Mouse (Mus musculus): ENCODE results near the gene Kremen2. TPM values are rescaled to one million over a fixed set of nuclear protein-coding genes. Genes with fewer than 3 reads are reported as not detected.
A peak's percentile ranks its signal among the peaks of the same experiment; 100 is the strongest.

The Kremen2 gene
- polyA plus RNA-seq, 1 experiment from 2014 or later, result 0.74 TPM

- H3K4me3 ChIP-seq (replicated peaks), result no peak overlapping the region
- no peaks in the 10 kb centered on the region for H3K27me3 ChIP-seq (replicated peaks)
- H3K4me1 ChIP-seq, result no peaks in the 10 kb centered on the region
- no peak for ATAC-seq (ENCODE audit: insufficient read depth, low FRiP score, low read depth)
- H3K9ac ChIP-seq, result no peak overlapping the region
- H3K9me3 ChIP-seq, result no peaks in the 10 kb centered on the region
- H3K36me3 ChIP-seq, result peaks cover 54% of the 10 kb centered on the region
- no peak overlapping the region for H3K27ac ChIP-seq
- 73% methylated on average over 13 of the region's 13 CpGs for WGBS
- no peak overlapping the region for H3K4me2 ChIP-seq
Observed at GRCm38 (mm10) chr17:23755689-23756088, 10.1 kb upstream of the Kremen2 start.

DNA sequence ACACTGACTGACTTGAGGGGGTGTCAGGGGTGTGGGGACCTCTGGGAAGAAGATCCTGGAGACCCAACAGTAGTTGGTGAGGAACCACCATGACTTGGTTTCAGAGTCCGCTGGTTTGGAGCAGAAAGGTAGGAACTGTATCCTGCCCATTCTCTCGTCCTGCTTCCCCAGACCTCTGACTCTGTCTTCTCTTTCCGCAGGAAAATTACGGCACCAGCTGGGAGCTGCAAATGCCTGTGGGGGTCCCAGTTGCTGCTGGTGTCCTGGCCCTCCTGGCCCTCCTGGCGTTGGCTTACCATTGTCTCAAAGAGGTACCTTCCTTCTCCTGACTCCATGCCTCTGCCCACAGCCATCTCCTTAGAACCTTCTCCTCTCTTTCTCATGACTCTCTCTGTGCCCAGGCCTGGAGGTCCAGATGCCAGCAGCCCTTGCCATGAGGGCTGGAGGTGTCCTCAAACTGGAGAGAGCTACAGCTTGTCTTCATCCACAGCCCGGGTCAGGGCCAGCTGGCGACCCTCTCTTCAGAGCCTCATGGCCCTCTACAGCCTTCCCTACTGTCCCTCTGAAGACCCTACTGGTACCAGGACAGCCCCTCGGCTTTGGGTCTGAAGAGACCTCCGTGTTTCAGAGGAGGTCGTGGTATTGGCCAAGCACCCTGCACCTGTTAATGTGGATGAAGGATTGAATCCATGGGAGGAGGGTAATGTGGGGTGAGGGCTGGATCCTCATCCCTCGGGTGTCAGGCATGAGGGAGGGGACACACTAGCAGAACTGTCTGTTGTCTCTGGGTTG, 4.0 kb upstream of the Kremen2 start:
- 81% methylated on average over 11 of the region's 11 CpGs for WGBS
- Histone ChIP-seq H3K27me3 (replicated peaks) (peaks cover 24% of the 10 kb centered on the region), H3K4me1 (peaks cover 24% of the 10 kb centered on the region), H3K36me3 (peaks cover 23% of the 10 kb centered on the region), H3K4me3 (replicated peaks) (peak overlapping the region; percentile 25), H3K4me2 (peak overlapping the region; percentile 43), H3K9me3 (no peaks in the 10 kb centered on the region), H3K27ac (no peak overlapping the region; the same call in 1 of the 2 replicates), H3K9ac (no peak overlapping the region)
- no peak for ATAC-seq (ENCODE audit: insufficient read depth, low FRiP score, low read depth)

DNA sequence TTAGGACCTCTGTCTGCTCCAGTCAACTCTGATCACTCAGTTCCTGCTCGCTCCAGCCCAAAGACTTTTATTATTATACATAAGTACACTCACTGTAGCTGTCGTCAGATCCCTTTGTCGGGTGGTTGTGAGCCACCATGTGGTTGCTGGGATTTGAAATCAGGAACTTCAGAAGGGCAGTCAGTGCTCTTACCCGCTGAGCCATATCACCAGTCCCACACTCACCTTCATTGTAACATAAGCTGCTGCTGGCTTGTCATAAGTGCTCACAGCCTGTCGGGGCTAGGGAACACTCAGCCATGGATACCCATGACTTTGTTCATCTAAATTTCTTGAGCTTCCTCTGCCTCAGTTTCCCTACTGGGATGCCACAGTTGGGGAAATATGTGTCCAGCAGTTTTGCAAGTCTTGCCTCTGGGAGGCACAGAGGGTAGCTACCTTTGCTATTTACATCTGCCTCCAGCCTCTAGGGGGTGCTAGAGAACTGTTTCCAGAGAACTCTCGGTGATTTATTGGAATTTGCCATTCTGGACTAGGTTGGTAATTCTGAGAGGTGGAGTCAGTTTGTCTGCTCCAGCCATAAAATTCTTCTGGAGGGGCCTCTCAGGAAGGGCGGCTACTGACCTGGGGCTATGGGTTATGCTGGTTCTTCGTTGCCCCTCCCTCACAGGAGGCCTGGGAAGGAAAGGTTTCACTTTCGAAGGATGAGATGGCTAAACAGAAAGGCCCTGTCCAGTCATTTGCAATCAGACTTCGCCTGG, 3.2 kb upstream of the Kremen2 start:
- 37% methylated on average over 10 of the region's 10 CpGs for WGBS
- H3K27me3 ChIP-seq (replicated peaks), result peaks cover 31% of the 10 kb centered on the region
- H3K27ac ChIP-seq, result no peak overlapping the region; the same call in 1 of the 2 replicates
- ATAC-seq (ENCODE audit: insufficient read depth, low FRiP score, low read depth), result 0 out of 2 replicates have a peak, but pooled peaks have one; percentile 21
- H3K4me1 ChIP-seq, result peaks cover 26% of the 10 kb centered on the region
- H3K36me3 ChIP-seq, result peaks cover 21% of the 10 kb centered on the region
- H3K4me3 ChIP-seq (replicated peaks), result peak overlapping the region; percentile 25
- H3K9me3 ChIP-seq, result no peaks in the 10 kb centered on the region
- H3K9ac ChIP-seq, result no peak overlapping the region
- peak overlapping the region; percentile 43 for H3K4me2 ChIP-seq

GRCm38 (mm10) chr17:23748026-23748425, 2.4 kb upstream of the Kremen2 start:
- no peak for ATAC-seq (ENCODE audit: insufficient read depth, low FRiP score, low read depth)
- Histone ChIP-seq H3K4me1 (peaks cover 26% of the 10 kb centered on the region), H3K9me3 (no peaks in the 10 kb centered on the region), H3K27me3 (replicated peaks) (peaks cover 39% of the 10 kb centered on the region), H3K4me3 (replicated peaks) (no peak overlapping the region), H3K9ac (no peak overlapping the region), H3K4me2 (no peak overlapping the region), H3K27ac (no peak overlapping the region), H3K36me3 (peaks cover 13% of the 10 kb centered on the region)
- WGBS, result 30% methylated on average over 6 of the region's 6 CpGs

- H3K27ac ChIP-seq, result no peak overlapping the region
- H3K36me3 ChIP-seq, result peaks cover 8% of the 10 kb centered on the region
- peaks cover 28% of the 10 kb centered on the region for H3K4me1 ChIP-seq
- no peak overlapping the region for H3K9ac ChIP-seq
- WGBS, result 78% methylated on average over 3 of the region's 3 CpGs
- H3K9me3 ChIP-seq, result no peaks in the 10 kb centered on the region
- ATAC-seq (ENCODE audit: insufficient read depth, low FRiP score, low read depth), result no peak
- peaks cover 44% of the 10 kb centered on the region for H3K27me3 ChIP-seq (replicated peaks)
- no peak overlapping the region for H3K4me3 ChIP-seq (replicated peaks)
- no peak overlapping the region for H3K4me2 ChIP-seq
Observed at GRCm38 (mm10) chr17:23747471-23747870, 1.8 kb upstream of the Kremen2 start.

DNA sequence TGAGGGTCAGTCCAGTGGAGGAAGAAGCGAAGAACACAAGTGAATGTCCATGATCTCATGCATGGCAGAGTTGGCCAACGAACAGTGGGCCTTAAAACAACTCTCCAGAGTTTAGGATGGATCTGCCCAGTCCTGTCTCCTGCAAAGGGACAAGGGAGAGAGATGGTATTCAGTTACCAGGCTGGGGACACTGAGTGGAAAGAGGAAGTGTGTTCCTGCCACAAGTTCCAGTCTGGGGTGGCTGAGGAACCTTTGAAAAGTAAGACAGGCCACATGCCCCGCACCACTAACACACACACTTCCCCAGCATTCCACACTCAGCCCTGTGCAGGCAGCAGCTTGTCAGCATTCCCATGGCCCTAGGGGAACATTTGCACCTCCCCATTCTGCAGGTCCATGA, 1.1 kb upstream of the Kremen2 start:
- WGBS, result 81% methylated on average over 3 of the region's 3 CpGs

GRCm38 (mm10) chr17:23746311-23746710, 678 bp upstream of the Kremen2 start:
- H3K9ac ChIP-seq, result no peak overlapping the region
- H3K27me3 ChIP-seq (replicated peaks), result peaks cover 56% of the 10 kb centered on the region
- H3K9me3 ChIP-seq, result no peaks in the 10 kb centered on the region
- peak overlapping the region; percentile 65 for H3K4me2 ChIP-seq
- peaks cover 31% of the 10 kb centered on the region for H3K4me1 ChIP-seq
- no peaks in the 10 kb centered on the region for H3K36me3 ChIP-seq
- WGBS, result 13% methylated on average over 12 of the region's 12 CpGs
- ATAC-seq (ENCODE audit: insufficient read depth, low FRiP score, low read depth), result no peak
- no peak overlapping the region for H3K27ac ChIP-seq
- peak overlapping the region; percentile 31; the same call in 1 of the 2 replicates for H3K4me3 ChIP-seq (replicated peaks)

More for the DNA sequence above, 1.1 kb upstream of the Kremen2 start:
- Histone ChIP-seq H3K9me3 (no peaks in the 10 kb centered on the region), H3K9ac (no peak overlapping the region), H3K4me1 (peaks cover 31% of the 10 kb centered on the region), H3K4me3 (replicated peaks) (no peak overlapping the region), H3K36me3 (peaks cover 2% of the 10 kb centered on the region; the same call in 1 of the 2 replicates), H3K27ac (no peak overlapping the region), H3K27me3 (replicated peaks) (peaks cover 51% of the 10 kb centered on the region), H3K4me2 (no peak overlapping the region)
- no peak for ATAC-seq (ENCODE audit: insufficient read depth, low FRiP score, low read depth)

GRCm38 (mm10) chr17:23744651-23745050, 982 bp downstream of the Kremen2 start:
- H3K36me3 ChIP-seq, result no peaks in the 10 kb centered on the region
- H3K4me3 ChIP-seq (replicated peaks), result peak overlapping the region; percentile 31; the same call in 1 of the 2 replicates
- no peaks in the 10 kb centered on the region for H3K9me3 ChIP-seq
- no peak overlapping the region for H3K27ac ChIP-seq
- ATAC-seq (ENCODE audit: insufficient read depth, low FRiP score, low read depth), result no peak
- H3K9ac ChIP-seq, result no peak overlapping the region
- H3K4me1 ChIP-seq, result peaks cover 37% of the 10 kb centered on the region
- H3K4me2 ChIP-seq, result peak overlapping the region; percentile 65
- peaks cover 61% of the 10 kb centered on the region for H3K27me3 ChIP-seq (replicated peaks)
- WGBS, result 6% methylated on average over 14 of the region's 14 CpGs

- H3K4me3 ChIP-seq (replicated peaks), result no peak overlapping the region
- no peak overlapping the region for H3K27ac ChIP-seq
- no peak for ATAC-seq (ENCODE audit: insufficient read depth, low FRiP score, low read depth)
- peaks cover 61% of the 10 kb centered on the region for H3K27me3 ChIP-seq (replicated peaks)
- no peaks in the 10 kb centered on the region for H3K36me3 ChIP-seq
- no peak overlapping the region for H3K4me2 ChIP-seq
- 33% methylated on average over 8 of the region's 8 CpGs for WGBS
- H3K4me1 ChIP-seq, result peaks cover 39% of the 10 kb centered on the region
- H3K9ac ChIP-seq, result no peak overlapping the region
- H3K9me3 ChIP-seq, result no peaks in the 10 kb centered on the region
Observed at GRCm38 (mm10) chr17:23744076-23744475, 1.6 kb downstream of the Kremen2 start.

- Histone ChIP-seq H3K4me2 (peak overlapping the region; percentile 40), H3K4me1 (peaks cover 41% of the 10 kb centered on the region), H3K9me3 (no peaks in the 10 kb centered on the region), H3K27me3 (replicated peaks) (peaks cover 61% of the 10 kb centered on the region), H3K9ac (no peak overlapping the region), H3K36me3 (no peaks in the 10 kb centered on the region), H3K4me3 (replicated peaks) (0 out of 2 replicates have a peak overlapping the region, but pooled peaks have one; percentile 22), H3K27ac (no peak overlapping the region)
- no peak for ATAC-seq (ENCODE audit: insufficient read depth, low FRiP score, low read depth)
- WGBS, result 62% methylated on average over 12 of the region's 12 CpGs
Observed at GRCm38 (mm10) chr17:23742941-23743340, 2.7 kb downstream of the Kremen2 start.

GRCm38 (mm10) chr17:23742210-23742793, 3.3 kb downstream of the Kremen2 start:
- WGBS, result 7% methylated on average over 44 of the region's 44 CpGs

More at GRCm38 (mm10) chr17:23742210-23742793, 3.3 kb downstream of the Kremen2 start:
- peaks cover 41% of the 10 kb centered on the region for H3K4me1 ChIP-seq
- peaks cover 61% of the 10 kb centered on the region for H3K27me3 ChIP-seq (replicated peaks)
- H3K4me3 ChIP-seq (replicated peaks), result peak overlapping the region; percentile 22
- no peaks in the 10 kb centered on the region for H3K36me3 ChIP-seq
- H3K9me3 ChIP-seq, result no peaks in the 10 kb centered on the region
- peak overlapping the region; percentile 40 for H3K4me2 ChIP-seq
- H3K27ac ChIP-seq, result no peak overlapping the region
- no peak for ATAC-seq (ENCODE audit: insufficient read depth, low FRiP score, low read depth)
- no peak overlapping the region for H3K9ac ChIP-seq

All from stomach, embryonic 15.5 days (tissue).